Mouse (Mus musculus): Measurements from ENCODE around the gene Ntn1.

Gene Ntn1

DNA sequence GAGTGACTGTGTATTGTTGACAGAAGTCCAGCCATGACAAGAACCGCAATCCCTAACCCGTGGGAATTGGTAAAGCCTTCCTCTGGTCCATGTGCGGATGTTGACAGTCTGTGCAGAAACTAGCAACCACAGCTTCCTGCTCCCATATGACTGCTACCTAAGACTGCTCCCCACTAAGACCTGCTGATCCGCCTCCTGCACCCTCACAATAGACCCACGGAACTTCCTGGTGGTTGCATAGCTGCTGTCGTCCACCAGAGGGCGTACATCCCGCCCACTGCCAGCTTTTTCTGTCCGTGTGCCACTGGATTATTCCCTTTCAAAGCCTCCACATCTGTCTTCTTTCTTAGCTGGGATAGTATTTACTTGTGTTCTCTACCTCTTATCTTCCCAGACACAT lies 17.2 kb upstream of the Ntn1 start:
- in situ Hi-C loops (cut with MboI; ENCODE audit: low pct_unique_long_range_greater_than_20kb in 1 of 2, low sequenced_read_pairs in 2 of 2, unreplicated experiment in 1 of 2) = loop anchor here in 1 of 2 experiments (25.0 kb wide), 1 partner anchor 431 kb away; no protein-coding TSS in a partner anchor

DNA sequence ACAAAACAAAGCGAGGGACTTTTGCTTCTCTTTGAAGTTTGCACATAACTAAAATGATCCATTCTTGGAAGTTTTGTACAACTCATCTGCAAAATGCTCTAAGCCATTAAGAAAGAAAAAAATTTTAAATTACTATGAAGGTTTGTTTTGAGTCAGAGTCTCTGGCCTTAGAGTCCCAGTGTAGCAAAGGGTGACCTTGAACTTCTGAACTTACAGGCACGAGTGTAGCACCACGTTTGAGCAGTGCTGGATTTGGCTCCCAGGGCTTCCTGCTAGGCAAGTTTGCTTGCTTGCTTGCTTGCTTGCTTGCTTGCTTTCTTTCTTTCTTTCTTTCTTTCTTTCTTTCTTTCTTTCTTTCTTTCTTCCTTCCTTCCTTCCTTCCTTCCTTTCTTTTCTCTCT lies 16.4 kb upstream of the Ntn1 start:
- in situ Hi-C loops (cut with MboI; ENCODE audit: low pct_unique_long_range_greater_than_20kb in 1 of 2, low sequenced_read_pairs in 2 of 2, unreplicated experiment in 1 of 2) = loop anchor here in 1 of 2 experiments (25.0 kb wide), 1 partner anchor 430 kb away; no protein-coding TSS in a partner anchor

DNA sequence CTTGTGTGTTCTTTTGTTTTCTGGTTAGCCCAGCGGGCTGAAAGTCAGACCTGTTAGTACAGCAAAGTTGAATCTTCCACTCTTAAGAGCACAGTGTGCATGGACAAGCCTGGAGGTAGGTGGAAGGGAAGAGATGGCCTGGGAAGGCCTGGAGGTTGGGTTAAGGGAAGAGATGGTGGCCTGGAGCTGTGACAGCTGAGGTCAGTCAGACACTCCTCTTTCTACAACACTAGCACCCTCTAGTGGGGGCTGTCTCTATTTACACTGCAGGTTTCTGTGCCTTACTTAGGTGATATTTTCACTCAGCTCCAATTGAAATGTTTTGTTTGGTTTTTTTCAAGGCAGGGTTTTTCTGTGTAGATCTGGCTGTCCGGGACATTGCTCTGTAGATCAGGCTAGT lies 7.5 kb upstream of the Ntn1 start:
- in situ Hi-C loops (cut with MboI; ENCODE audit: low pct_unique_long_range_greater_than_20kb in 1 of 2, low sequenced_read_pairs in 2 of 2, unreplicated experiment in 1 of 2) = loop anchor here in 1 of 2 experiments (25.0 kb wide), 1 partner anchor 421 kb away; no protein-coding TSS in a partner anchor

DNA sequence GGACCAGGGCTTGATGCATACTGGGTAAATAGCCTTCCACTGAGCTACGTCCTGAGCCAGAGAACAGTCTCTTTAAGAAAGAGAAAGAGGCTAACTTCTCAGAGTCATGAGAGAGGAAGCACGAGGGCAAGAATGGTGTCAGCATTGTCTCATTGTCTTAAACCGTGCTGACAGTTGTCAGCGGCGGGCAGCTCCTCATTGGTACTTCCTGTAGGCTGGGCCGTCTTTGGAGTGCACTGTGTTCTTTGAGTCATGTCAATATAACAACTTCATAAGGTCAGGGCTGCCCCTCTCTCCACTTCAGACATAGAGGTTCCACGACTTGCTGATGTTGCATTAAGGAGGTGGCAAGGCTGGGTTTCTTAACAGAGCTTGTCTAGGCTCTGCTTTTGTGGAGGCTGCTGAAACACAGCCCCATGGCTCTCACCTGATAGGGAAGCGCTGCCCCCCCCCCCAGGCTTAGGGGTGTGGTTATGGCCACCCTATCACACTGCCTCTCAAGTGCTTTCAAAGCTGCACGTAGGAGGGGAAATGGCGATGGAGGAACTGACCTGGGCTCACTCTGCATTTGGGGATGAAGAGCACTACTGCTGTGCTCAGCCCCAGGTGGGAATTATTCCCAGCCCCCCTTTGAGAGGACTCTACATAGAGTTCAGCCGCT lies 6.8 kb upstream of the Ntn1 start:
- in situ Hi-C loops (cut with MboI; ENCODE audit: low pct_unique_long_range_greater_than_20kb in 1 of 2, low sequenced_read_pairs in 2 of 2, unreplicated experiment in 1 of 2) = loop anchor here in 1 of 2 experiments (25.0 kb wide), 1 partner anchor 420 kb away; no protein-coding TSS in a partner anchor

DNA sequence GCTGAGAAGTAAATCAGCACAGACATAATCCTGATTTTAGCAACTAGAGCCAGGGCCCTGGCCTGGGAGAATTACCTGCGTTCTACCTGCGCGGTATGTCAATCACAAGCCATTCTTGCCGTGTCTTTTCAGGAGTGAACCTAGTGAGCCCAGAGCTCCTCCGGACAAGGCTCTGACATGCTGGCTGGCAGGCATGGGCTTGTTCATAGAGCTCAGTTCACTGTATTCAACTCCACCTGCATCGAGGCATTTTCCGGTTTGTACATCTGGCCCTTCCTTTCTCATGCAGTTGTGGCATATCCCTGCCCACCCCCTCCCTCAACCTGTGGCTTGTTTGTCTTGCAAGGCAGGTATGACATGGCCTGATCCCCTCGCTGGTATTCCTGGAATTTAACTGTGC lies 5.0 kb upstream of the Ntn1 start:
- in situ Hi-C loops (cut with MboI; ENCODE audit: low pct_unique_long_range_greater_than_20kb in 1 of 2, low sequenced_read_pairs in 2 of 2, unreplicated experiment in 1 of 2) = loop anchor here in 1 of 2 experiments (25.0 kb wide), 1 partner anchor 418 kb away; no protein-coding TSS in a partner anchor

DNA sequence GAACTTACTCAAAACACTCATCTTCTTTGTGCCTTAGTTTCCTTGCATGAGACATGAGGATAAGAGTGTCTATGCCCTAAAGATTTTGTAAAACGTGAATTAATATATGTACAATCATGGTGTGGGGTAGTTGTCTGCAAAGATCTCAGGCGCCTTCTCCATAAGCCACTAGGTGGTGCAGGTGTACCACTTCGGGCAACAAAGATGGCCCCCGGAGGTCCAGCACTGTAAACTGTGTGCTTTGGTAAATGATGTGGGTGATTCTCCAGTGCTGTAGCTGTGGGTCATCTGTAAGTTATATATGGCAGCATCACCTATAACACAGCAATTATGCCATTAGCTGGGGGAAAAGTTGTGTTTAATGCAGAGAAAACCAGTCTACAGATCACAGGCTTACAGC lies 3.6 kb upstream of the Ntn1 start:
- in situ Hi-C loops (cut with MboI; ENCODE audit: low pct_unique_long_range_greater_than_20kb in 1 of 2, low sequenced_read_pairs in 2 of 2, unreplicated experiment in 1 of 2) = loop anchor here in 1 of 2 experiments (25.0 kb wide), 1 partner anchor 417 kb away; no protein-coding TSS in a partner anchor

DNA sequence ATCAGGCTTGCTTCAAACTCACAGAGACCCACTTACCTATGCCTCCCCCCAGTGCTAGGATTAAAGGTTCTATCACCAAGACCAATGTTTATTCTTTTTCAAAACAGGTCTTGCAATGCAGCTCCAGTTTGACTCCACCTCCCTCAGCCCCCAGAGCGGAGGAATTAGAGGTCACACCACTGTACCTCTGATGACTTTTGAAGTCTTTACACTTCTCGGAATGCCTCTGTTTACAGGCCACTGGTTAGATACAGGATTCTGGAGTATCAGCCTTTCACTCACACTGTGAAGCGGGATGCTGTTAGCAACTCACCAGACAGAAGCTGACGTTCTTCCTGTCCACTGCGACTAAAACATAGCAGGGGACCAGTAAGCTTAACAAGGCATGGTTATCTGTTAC lies 805 bp upstream of the Ntn1 start:
- in situ Hi-C loops (cut with MboI; ENCODE audit: low pct_unique_long_range_greater_than_20kb in 1 of 2, low sequenced_read_pairs in 2 of 2, unreplicated experiment in 1 of 2) = loop anchor here in 1 of 2 experiments (25.0 kb wide), 1 partner anchor 414 kb away; no protein-coding TSS in a partner anchor

DNA sequence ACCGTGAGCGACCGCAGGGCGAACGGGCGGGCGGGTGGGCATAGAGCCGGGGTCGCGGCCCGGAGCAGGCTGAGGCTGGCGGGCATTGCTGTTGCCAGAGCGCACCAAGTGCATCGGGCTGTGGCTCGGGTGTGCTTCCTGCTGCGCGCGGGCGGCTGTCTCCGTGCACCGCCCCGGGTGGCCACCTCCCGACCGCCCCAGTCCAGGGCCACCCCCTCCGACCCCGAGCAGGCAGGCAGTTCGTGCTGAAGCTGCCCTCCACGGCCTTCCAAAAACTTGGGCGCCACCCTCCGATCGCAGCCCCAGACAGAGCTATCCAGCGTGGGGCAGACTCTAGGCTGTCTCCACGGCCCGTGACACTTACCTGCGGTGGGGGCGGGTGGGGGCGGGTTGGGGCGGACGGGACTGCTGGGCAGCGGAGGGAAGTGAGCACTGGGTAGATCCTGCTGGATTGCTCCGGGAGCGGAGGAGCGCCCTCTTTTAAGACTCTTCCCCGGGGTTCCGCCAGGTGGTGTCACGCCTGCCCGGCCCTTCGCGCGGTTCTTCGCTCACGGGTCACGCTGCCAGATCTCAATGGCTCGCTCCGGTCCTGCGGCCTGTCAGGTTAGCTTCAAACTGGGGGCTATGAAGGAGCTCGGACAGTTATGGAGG lies 477 bp downstream of the Ntn1 start:
- in situ Hi-C loops (cut with MboI; ENCODE audit: low pct_unique_long_range_greater_than_20kb in 1 of 2, low sequenced_read_pairs in 2 of 2, unreplicated experiment in 1 of 2) = loop anchor here in 1 of 2 experiments (25.0 kb wide), 1 partner anchor 413 kb away; no protein-coding TSS in a partner anchor

DNA sequence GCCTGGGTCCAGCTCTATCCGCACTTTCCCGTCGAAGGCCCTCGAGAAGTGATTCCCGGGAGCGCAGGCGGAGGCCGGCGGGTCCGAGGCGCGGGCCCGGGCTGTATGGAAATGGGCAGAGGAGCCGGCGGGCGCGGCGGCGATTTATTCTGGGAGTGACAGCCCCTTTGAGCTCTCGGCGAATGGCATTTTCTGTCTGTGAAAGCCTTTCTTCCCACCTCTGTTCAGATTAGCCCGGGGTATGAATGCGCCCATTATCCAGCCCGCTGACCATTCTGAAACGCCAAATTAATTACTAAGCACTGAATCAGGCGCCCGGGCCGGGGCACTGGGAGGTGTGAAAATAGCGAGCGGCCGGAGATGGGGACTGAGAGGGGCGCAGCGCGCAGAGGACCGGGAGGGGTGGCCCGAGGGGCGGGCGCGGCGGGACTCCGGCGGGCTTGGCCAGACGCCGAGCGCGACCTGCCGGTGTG lies 1.0 kb downstream of the Ntn1 start:
- in situ Hi-C loops (cut with MboI; ENCODE audit: low pct_unique_long_range_greater_than_20kb in 1 of 2, low sequenced_read_pairs in 2 of 2, unreplicated experiment in 1 of 2) = loop anchor here in 1 of 2 experiments (25.0 kb wide), 1 partner anchor 412 kb away; no protein-coding TSS in a partner anchor

DNA sequence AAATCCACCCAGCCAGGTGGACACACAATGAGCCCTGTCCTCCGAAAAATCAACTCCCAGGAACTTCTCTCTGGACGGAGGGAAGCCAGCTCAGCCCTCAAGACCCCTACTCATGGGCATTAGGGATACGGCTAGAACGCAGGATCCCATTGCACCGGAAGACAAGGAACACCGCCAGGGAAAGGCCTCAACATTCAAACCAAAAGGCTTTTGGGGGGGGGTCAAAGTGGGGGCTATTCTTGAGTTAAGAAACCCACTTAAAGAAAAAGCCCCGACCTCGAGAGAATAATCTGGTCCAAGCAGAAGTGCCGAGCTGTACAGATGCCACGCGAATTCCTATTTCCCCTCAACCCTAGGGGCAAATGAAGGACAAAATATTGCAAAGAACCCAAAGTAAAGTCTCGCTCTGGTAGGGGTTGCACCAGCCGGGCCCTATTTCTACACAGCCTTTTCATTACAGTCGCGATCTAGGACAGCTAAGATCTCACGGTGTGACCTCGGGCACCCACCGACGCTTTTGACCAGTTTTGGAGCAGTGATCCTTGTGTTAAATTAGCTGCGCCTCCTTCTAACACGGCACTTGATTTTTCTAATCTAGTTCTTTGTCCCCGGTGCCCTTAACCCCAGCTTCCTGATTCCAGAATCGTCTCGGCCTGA lies 1.6 kb downstream of the Ntn1 start:
- in situ Hi-C loops (cut with MboI; ENCODE audit: low pct_unique_long_range_greater_than_20kb in 1 of 2, low sequenced_read_pairs in 2 of 2, unreplicated experiment in 1 of 2) = no loop called here

DNA sequence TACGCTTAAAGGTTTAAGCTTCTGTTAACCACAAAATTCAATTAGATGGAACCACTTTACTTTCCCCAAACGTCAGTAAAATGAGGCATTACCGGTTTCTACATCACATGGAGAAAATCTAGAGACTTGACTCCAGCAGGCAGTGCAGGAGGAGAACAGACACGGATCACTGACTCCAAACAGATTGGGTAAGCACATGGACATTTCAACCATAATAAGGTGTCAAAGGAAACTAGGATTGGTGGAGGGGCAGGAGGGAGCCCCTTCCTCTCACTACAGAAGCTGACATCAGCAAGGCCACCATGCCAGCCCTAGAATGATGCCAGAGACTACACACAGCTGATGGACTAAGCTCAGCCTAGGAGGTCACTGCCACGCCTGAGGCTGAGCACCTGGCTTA lies 5.1 kb downstream of the Ntn1 start:
- in situ Hi-C loops (cut with MboI; ENCODE audit: low pct_unique_long_range_greater_than_20kb in 1 of 2, low sequenced_read_pairs in 2 of 2, unreplicated experiment in 1 of 2) = no loop called here

DNA sequence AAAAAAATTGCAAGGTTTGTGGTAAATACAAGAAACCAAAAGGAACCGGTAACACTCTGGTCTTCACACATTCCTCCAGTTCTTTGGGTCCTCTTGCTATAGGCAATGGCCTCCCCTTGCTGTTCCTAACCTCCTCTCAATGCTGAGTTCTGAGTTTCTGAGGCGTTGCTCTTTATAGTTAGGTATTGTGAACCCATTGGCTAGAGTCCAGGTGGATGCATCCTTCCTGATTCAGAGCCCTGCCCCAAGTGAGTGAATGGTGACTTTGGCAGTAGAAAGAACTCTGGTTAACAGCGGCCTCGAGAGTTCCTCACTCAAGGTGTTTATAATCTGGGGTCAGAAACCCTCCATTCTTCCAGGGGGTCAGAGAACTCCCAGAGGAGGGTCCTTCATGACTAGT lies 5.9 kb downstream of the Ntn1 start:
- in situ Hi-C loops (cut with MboI; ENCODE audit: low pct_unique_long_range_greater_than_20kb in 1 of 2, low sequenced_read_pairs in 2 of 2, unreplicated experiment in 1 of 2) = no loop called here

DNA sequence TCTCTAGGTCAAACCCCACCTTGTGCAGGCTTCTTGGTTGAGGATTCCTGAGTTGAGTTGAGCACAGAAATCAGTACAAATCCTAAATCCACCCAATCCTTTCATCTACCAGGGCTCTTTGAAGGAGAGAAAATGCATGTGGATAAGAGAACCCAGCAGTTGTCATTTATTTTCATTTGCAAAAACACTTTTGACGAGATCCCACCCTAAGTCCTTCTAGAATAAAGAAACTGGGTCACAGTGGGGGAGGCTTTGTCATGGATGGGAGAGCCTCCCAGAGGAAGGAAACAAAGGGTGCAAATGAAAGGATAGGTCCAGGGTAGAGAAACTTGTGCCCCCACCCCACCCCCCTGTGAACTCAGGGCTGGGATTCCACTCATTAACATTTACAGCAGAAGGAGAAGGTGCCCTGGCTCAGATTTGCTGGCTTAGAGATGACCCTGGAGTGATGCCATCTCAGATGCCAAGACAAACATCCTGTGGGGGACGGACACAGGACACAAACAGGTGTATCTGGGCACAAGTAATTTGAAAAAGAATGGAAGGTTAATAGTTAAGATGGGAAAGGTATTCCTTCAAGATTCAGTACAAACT lies 6.6 kb downstream of the Ntn1 start:
- in situ Hi-C loops (cut with MboI; ENCODE audit: low pct_unique_long_range_greater_than_20kb in 1 of 2, low sequenced_read_pairs in 2 of 2, unreplicated experiment in 1 of 2) = no loop called here

DNA sequence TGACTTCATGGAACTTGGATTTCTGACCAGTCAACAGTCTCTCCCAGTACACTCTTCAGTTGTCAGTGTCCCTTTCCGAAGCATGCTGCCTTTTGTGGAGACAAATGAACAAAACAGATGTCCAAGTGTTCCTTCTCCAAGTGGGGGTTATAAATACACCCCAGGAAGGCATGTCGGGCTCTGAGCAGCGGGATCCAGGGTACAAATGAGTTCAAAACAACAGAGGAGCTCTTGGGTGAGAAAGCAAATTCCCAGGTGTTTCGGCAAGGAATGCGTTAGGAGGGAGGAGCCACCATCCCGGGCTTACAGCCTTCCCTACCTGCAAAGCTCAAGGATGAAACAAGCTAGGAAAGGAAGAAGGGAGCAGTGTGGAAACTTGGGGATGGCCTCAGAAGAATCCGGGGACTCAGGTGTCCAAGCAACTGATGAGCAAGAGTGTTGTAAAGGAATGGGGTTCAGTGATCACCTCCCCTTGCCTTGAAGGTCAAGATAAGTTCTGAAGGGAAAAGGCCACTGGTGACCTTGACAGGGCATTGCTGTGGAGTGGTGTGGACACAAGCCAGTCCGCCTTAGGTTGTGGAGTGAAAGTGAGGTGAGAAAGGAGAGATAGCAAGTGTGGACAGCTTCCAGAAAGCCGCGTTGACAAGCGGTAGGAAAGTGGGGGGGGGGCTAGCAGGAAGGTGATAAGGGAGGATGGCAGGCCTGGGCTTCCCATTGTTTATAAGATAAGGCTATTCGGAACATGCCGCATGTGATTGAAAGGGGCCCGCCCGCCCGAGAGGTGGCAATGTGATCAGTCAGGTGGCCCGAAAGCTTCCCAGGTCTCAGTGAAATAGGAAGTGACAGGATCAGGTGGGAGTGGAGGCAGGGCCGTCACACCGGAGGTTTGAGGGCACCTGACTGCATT lies 10.0 kb downstream of the Ntn1 start:
- in situ Hi-C loops (cut with MboI; ENCODE audit: low pct_unique_long_range_greater_than_20kb in 1 of 2, low sequenced_read_pairs in 2 of 2, unreplicated experiment in 1 of 2) = no loop called here

DNA sequence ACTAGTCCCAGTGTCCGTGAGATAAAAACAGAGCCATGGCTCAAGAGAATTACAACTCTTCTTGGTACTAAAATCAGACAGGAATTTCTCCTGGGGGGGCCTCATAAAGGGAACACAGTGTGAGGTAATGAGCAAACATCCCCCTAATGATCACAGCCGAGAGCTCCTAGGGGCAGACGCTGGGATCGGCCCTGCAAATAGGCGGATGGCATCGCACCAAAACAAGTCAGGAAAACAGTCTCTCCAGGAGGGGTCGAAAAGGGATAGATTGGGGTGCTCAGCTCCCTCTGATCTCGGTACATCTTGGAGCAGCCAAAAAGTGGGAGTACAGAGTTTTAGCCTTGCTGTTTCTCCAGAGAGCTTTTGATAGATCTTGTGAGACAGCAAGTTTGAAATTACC lies 11.0 kb downstream of the Ntn1 start:
- in situ Hi-C loops (cut with MboI; ENCODE audit: low pct_unique_long_range_greater_than_20kb in 1 of 2, low sequenced_read_pairs in 2 of 2, unreplicated experiment in 1 of 2) = no loop called here

DNA sequence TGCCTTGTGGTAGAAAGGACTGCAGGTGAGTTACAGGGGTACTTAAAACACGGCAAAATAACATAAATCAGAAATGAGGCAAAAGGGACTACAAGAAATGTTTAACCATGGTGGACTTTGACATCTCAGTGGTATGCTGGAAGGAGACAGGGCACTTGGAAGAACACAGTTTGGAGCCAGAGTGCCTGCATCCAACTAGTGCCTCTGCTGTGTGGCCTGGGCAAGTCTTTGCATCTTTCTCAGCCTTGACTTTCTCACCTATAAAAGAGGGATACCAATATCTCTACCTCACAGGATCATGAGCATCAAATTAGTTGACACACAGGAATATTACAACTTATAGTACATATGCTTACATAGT lies 12.0 kb downstream of the Ntn1 start:
- in situ Hi-C loops (cut with MboI; ENCODE audit: low pct_unique_long_range_greater_than_20kb in 1 of 2, low sequenced_read_pairs in 2 of 2, unreplicated experiment in 1 of 2) = no loop called here

DNA sequence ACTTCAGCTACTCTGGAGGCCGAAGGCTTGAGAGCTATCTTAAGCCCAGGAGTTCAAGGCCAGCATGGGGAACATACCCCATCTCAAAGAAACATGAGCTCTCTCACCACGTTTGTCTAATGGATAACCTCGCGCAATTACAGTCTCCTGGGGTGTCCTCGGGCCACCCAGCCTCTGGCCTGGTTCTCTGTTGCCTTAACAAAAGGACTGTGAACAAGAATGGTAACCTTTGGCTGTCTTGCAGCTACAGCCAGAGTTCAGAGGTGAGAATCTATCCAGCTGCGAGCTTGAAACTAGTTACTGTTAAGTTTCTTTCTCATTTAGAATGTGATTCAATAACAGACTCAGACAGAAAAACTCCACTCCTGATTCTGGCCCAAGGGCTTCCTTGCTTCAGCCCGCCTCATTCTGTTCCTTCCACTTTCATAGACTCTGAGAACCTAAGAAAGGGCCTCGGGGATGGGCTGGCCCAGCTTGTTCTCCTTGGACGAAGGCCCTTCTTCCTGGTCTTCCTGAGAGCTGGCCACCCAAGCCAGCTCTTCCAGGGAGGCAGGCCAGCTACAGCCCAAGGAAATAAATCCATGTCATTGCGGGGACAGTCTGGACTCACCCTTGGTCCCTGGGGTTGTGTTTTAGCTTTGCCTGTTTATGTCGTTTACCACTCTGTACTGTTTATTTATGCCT lies 12.5 kb downstream of the Ntn1 start:
- in situ Hi-C loops (cut with MboI; ENCODE audit: low pct_unique_long_range_greater_than_20kb in 1 of 2, low sequenced_read_pairs in 2 of 2, unreplicated experiment in 1 of 2) = no loop called here

Data from mouse embryonic stem cell (cell line).